Mouse (Mus musculus): ENCODE data around the gene Als2.

Als2 gene

GRCm38 (mm10) chr1:59166232-59166905 lies 70.7 kb downstream of the Als2 start:
- no peak for DNase-seq (ENCODE audit: low read depth, low spot score)

- DNase-seq (ENCODE audit: low read depth, low spot score), result no peak
Measured at GRCm38 (mm10) chr1:59163918-59164317, 73.1 kb downstream of the Als2 start.

DNA sequence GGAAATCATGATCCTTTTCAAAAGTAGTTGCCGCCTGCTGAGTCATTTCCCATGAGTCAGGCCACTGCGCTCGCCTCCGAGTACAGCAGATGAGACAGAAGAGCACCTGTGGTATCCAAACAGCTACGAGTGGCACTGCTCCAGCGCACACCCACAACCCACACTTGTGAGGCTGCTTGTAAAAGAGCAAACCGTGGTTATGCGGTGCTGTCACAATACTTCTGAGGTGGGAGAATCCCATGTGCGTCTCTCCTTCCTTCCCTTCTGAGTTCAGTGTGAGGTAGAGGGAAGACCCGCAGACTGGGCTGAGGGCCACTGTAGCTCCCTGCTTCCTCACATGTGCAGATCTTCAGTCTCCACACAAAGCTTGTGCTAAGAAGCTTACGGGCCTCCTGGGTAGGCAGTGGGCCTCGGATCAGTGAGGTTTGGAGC lies 74.0 kb downstream of the Als2 start, which contains the start of gene Mpp4:
Gene Mpp4 (minus strand): TSS at position 360 of the 432 bp plus-strand sequence.
- peak; percentile 83 for DNase-seq (ENCODE audit: low read depth, low spot score)

DNA sequence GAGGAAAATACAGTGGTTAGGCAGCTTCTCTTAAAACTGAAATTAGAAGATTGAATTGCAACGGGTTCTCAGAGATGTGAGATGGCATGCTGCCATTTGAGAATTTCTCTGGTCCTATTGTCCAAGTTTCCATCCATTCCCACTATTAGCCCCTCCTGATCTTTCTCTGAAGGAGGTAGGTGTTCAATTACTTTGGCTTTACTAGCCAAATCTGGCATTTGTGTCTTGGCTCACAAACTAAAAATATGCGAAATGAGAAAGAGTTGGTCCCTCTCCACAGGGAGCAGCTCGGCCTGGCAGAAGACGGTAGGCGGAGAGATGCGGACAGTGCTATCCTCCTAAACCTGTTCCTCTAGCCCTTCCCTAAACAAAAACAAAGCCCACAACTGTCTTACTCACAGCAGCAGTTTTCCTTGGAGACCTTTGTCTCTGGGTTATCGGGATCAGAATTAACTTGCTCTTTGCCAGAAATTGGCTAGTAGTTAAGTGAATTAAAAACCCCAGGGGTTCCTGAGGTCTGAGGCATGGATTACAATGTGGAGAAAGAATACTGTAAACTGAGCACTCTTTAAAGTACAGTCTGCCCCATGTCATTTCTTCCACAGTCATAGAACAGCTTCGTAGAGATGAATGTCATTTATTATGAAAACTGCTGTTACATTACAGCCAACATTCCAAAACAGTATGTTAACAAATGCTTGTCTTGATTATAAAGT lies 74.6 kb downstream of the Als2 start:
- DNase-seq (ENCODE audit: low read depth, low spot score), result no peak

DNA sequence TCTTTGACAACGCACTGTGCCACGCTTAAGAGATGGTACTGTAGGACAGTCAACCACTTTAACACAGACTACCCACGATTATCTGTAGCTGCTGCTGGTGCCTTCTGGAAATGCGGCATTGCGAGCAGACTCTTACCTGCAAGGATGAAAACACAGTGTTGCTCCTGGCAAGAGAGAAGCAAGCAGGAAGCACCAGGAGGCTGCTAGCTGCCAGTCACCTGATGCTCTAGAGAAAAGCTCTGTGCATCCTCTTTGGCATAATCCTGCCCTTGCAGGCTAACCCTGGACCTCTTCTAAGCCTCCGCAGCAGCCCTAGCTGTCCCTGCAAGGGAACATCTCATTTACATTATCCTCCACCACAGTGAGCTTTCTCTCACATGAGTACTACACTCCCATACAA lies 75.6 kb downstream of the Als2 start:
- DNase-seq (ENCODE audit: low read depth, low spot score), result no peak

DNA sequence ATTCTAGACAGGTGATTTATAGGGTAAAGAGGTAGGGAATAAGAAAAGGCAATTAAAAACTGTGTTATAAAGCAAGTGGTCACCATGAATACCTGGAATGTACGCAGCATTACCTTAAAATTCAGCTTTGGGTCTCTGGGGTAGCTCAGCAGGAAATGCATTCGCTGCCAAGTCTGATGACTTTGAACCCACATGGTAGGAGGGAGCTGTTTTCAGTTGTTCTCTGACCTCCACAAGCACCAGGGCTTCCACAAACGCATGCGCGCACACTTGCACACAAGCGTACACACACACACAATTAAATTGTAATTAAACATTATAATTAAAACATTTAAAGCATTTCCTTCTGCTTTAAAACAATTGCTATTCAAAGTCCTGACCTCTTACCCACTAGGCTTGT lies 76.2 kb downstream of the Als2 start:
- no peak for DNase-seq (ENCODE audit: low read depth, low spot score)

- DNase-seq (ENCODE audit: low read depth, low spot score), result no peak
Measured at GRCm38 (mm10) chr1:59159136-59159535, 77.9 kb downstream of the Als2 start.

DNA sequence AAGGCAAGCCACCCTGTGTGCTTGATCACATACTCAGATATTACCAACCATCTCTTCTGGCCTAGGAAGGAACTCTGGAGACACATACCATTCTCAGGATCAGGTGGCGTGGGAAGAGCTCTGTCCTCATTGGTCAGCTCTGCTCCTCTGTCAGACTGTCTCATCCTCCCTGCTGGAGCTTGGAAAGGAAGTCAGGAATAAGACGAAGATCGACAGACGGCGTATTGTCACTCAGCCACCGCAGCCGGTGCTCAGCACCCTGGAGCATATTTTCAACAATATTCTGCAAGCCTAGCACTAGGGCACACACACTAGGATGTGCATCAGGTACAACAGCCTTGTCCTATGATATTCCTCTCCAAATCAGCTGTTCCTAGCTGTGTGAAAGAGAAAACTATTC lies 78.5 kb downstream of the Als2 start:
- DNase-seq (ENCODE audit: low read depth, low spot score), result no peak

DNA sequence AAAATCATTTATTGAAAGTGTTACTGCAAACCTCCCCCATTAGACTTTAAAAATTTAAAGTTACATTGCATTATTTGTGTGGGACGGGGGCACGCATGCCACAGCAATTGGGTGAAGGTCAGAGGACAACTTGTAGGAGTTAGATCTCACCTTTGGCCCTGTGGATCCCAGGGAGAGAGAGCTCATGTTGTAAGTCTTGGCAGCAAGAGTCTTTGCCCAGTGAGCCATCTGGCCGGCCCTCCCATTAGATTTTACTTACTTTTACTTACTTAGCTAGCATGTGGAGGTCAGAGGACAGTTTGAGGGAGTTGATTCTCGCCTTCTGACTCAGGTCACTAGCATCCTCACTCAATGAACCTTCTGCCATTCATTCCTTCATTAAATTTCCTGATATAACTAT lies 79.2 kb downstream of the Als2 start:
- no peak for DNase-seq (ENCODE audit: low read depth, low spot score)

DNA sequence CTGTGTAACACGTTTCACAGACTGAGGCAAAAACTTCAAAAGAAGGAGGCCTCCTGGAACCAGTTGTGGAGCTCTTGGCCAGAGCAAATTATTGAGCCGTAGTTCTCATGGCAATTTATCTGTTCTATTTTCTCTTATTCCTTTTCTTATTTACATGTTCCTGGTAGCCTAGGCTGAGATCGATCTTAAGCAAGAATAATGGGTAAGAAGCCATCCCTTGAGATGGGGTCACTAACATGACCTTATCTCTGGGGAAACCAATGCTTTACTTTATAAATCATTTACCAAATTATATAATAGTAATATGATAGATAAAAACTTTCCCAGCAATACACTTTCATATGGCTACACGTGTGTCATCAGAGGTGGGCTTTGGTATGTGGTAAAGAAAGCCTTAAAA lies 84.7 kb downstream of the Als2 start:
- DNase-seq (ENCODE audit: low read depth, low spot score), result no peak

DNA sequence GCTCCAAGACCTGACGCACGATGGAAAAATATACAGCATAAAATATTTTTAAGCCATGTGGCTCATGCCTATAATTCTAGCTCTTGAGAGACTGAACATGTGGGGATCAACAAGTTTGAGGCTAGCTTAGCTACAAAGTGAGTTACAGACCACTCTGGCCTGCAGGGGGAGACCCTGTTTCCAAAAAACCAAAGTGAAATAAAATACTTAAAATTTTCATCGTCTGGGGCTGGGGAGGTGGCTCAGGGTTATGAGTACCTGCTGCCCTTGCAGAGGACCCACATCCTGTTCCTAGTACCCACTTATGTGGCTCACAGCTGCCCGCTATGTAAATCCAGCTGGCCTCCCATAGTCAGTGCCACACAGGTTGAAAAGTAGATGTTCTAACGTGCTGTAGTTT lies 86.5 kb downstream of the Als2 start:
- DNase-seq (ENCODE audit: low read depth, low spot score), result no peak

DNA sequence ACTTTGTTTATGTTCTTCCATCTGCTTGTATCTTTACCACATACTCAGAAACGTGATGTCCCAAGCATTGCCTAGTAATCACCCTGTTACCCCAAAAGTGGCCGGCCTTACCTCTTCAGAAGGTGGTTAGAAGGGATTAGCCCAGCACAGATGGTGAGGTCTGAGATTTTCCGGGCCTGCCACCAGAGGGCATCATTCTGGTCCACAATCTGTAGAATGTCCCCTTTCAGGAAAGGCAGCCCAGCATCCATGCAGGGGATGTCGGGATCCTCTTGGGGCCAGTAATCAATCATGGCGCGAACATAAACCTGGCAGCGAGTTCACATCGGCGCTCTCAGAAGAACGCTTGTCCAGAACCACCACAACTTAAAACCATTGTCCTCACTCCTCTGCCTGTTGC lies 92.5 kb downstream of the Als2 start:
- peak; percentile 33 for DNase-seq (ENCODE audit: low read depth, low spot score)

GRCm38 (mm10) chr1:59142809-59143208 lies 94.2 kb downstream of the Als2 start:
- DNase-seq (ENCODE audit: low read depth, low spot score), result peak; percentile 82

GRCm38 (mm10) chr1:59134419-59134818 lies 102.6 kb downstream of the Als2 start:
- DNase-seq (ENCODE audit: low read depth, low spot score), result no peak

- DNase-seq (ENCODE audit: low read depth, low spot score), result no peak
Measured at GRCm38 (mm10) chr1:59128879-59129278, 108.2 kb downstream of the Als2 start.

DNA sequence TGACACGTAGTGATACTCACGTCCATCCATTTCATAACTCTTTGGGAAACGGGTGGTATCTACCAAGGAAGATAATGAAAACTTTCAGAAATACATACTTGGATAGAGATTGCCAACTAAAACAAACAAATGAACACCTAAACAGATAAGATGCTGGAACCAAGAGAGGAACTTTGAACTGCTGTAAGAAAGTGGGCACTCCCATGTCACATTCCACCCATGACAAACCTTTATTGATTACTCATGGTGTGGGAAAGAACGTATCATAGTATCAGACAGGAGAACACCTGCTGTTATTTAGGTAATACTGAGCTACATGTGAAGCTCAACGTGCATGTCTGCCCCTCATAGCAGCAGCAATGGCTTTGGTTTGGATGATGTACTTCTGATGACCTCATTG lies 111.5 kb downstream of the Als2 start:
- no peak for DNase-seq (ENCODE audit: low read depth, low spot score)

- DNase-seq (ENCODE audit: low read depth, low spot score), result peak; percentile 83
Measured at GRCm38 (mm10) chr1:59119720-59120457, 117.1 kb downstream of the Als2 start, which contains the start of gene Tmem237. Gene Tmem237, minus strand, starts transcription at chr1:59120408.

All from 3T3-L1 (cell line).